Mouse (Mus musculus) midbrain, embryonic 16.5 days (tissue): ENCODE results near the gene Polr3a. TPM values are rescaled to one million over a fixed set of nuclear protein-coding genes. Genes with fewer than 3 reads are reported as not detected.
"Not testable (repeated sequence)": the region's sequence is repeated elsewhere in the genome, so short reads cannot be mapped to it uniquely, and the experiment has no call there.

ENCODE experiments used
- ATAC-seq: fragments of 200-750 bp; cut with Nextera tagmentation; 2 replicates; pipeline ENCODE4 v1.8.0; 2017; ENCODE audit warnings: moderate TSS enrichment
- H3K27ac ChIP-seq: fragments of 300-500 bp; sonication (generic); 2 replicates; pipeline ENCODE4 v1.5.1; 2014; ENCODE audit warnings: mild to moderate bottlenecking, low read length, mixed read lengths
- H3K27me3 ChIP-seq: fragments of 300-500 bp; sonication (generic); 2 replicates; pipeline ENCODE4 v1.6.1; 2014; ENCODE audit warnings: low read depth, low read length, mixed read lengths; ENCODE audit not compliant: control insufficient read depth, insufficient read depth
- H3K36me3 ChIP-seq: fragments of 300-500 bp; sonication (generic); 2 replicates; pipeline ENCODE4 v1.6.1; 2014; ENCODE audit warnings: mild to moderate bottlenecking, low read length, moderate library complexity, mixed read lengths; ENCODE audit not compliant: control insufficient read depth, insufficient read depth
- H3K4me1 ChIP-seq: fragments of 300-500 bp; sonication (generic); 2 replicates; pipeline ENCODE4 v1.6.1; 2014; ENCODE audit warnings: mild to moderate bottlenecking, low read length, mixed read lengths; ENCODE audit not compliant: control insufficient read depth, insufficient read depth
- H3K4me2 ChIP-seq: fragments of 300-500 bp; sonication (generic); 2 replicates; pipeline ENCODE4 v1.6.1; 2014; ENCODE audit warnings: mild to moderate bottlenecking, low read length, mixed read lengths
- H3K4me3 ChIP-seq: fragments of 300-500 bp; sonication (generic); 2 replicates; pipeline ENCODE4 v1.5.1; 2014; ENCODE audit warnings: low read depth, mild to moderate bottlenecking, low read length, moderate library complexity, mixed read lengths
- H3K9ac ChIP-seq: fragments of 300-500 bp; sonication (generic); 2 replicates; pipeline ENCODE4 v1.6.1; 2014; ENCODE audit warnings: low read depth, low read length, mixed read lengths
- H3K9me3 ChIP-seq: fragments of 300-500 bp; sonication (generic); replicated peaks from 2 replicates; pipeline ENCODE4 v1.6.1; 2014; ENCODE audit warnings: mild to moderate bottlenecking, low read length, mixed read lengths; ENCODE audit not compliant: control insufficient read depth, poor library complexity, severe bottlenecking
- WGBS: fragments of 180-500 bp; shearing (Covaris S2); extraction: QIAGEN DNeasy Blood & Tissue Kit; methylation state at CpG from one replicate; pipeline ENCODE4 v1.1.7; 2014; 5-methylcytosine and 5-hydroxymethylcytosine counted together
- polyA plus RNA-seq: library from polyadenylated mRNA; unstranded; fragments of >200 nt; fragmentation: Nextera tagmentation; extraction: Ambion mirVana; gene quantifications from 2 replicates; pipeline ENCODE4 v1.2.1, GENCODE M21; 2015

The Polr3a gene
- polyA plus RNA-seq, 1 experiment from 2014 or later: 17.9 TPM

- H3K27ac ChIP-seq: no peak overlapping the region
- peak; percentile 9 for ATAC-seq
- 6% methylated on average over 13 of the region's 13 CpGs for WGBS
Measured at GRCm38 (mm10) chr14:24486241-24486767, 554 bp downstream of the Polr3a start.

DNA sequence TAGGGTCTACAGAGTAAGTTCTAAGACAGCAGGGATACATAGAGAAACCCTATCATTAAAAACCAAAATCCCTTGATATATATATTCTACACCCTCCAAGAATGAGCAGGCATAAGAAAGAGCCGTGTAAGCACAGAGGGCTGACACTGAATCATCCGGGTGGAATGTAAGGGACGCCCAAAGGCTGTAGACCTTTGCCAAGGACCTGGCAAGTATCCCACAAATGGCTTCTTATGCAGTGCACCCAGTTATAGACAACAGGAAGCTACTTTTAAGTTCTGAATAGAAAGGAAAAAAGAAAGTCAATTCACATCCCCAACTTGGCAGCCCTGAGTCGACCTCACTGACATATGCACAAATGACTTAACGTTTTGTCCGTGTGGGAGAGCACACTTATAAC, 18.1 kb downstream of the Polr3a start:
- Histone ChIP-seq H3K9me3 (no peaks in the 10 kb centered on the region), H3K4me2 (no peak overlapping the region), H3K36me3 (peaks cover 54% of the 10 kb centered on the region), H3K27ac (no peak overlapping the region), H3K4me1 (no peaks in the 10 kb centered on the region), H3K9ac (no peak overlapping the region), H3K4me3 (no peak overlapping the region), H3K27me3 (no peaks in the 10 kb centered on the region)
- no peak for ATAC-seq
- 93% methylated on average over 6 of the region's 6 CpGs for WGBS

More at GRCm38 (mm10) chr14:24486241-24486767, 554 bp downstream of the Polr3a start:
- Histone ChIP-seq H3K9me3 (no peaks in the 10 kb centered on the region), H3K4me3 (peak overlapping the region; percentile 71), H3K36me3 (peaks cover 8% of the 10 kb centered on the region), H3K4me1 (peaks cover 12% of the 10 kb centered on the region), H3K4me2 (peak overlapping the region; percentile 60), H3K27me3 (no peaks in the 10 kb centered on the region), H3K9ac (peak overlapping the region; percentile 79)

DNA sequence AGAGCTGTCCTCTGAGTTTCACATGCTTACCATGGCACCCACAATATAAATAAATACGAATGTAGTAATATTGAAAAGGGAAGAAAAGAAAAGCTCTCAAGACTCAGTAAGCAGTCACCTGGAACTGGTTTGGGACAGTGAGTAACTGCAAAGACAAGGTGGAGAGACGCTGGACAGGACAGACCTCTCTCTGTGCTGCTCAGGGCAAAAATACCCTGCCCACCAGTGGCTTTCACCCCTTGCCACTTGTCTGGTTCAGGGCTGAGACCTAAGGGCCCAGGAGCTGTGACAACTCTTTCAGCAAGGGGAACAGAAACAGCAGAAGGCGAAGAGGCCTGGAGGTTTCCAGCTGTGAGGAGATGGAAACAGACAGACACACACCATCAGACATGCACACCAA, 28.7 kb downstream of the Polr3a start:
- peaks cover 41% of the 10 kb centered on the region for H3K36me3 ChIP-seq
- ATAC-seq: no peak
- H3K4me1 ChIP-seq: no peaks in the 10 kb centered on the region
- H3K27me3 ChIP-seq: no peaks in the 10 kb centered on the region
- H3K27ac ChIP-seq: no peak overlapping the region
- no peak overlapping the region for H3K9ac ChIP-seq
- H3K9me3 ChIP-seq: no peaks in the 10 kb centered on the region
- no peak overlapping the region for H3K4me2 ChIP-seq
- 82% methylated on average over 3 of the region's 3 CpGs for WGBS
- no peak overlapping the region for H3K4me3 ChIP-seq

- not testable (repeated sequence) for H3K9ac ChIP-seq, H3K9me3 ChIP-seq, H3K4me2 ChIP-seq, ATAC-seq, H3K4me3 ChIP-seq, H3K27me3 ChIP-seq, H3K27ac ChIP-seq, H3K4me1 ChIP-seq
- WGBS: 95% methylated on average over 4 of the region's 4 CpGs
- H3K36me3 ChIP-seq: peaks cover 16% of the 10 kb centered on the region
Measured at GRCm38 (mm10) chr14:24443529-24443928, 43.3 kb downstream of the Polr3a start.

Other genes starting within 250 kb of the Polr3a start
- 21.4 and 23.5 TPM in 2 replicates for gene Dlg5, start 241.1 kb downstream of the Polr3a start, polyA plus RNA-seq
- not detected in 2 replicates for gene E330034G19Rik, start 193.8 kb downstream of the Polr3a start, polyA plus RNA-seq
- gene Rps24, start 67 bp upstream of the Polr3a start, polyA plus RNA-seq: 498 and 513 TPM in 2 replicates